Mouse (Mus musculus) frontal cortex, postnatal 25 days (tissue): ENCODE data around the gene Supt20.
A peak's percentile ranks its signal among the peaks of the same experiment; 100 is the strongest.
"Not testable (repeated sequence)": the region's sequence is repeated elsewhere in the genome, so short reads cannot be mapped to it uniquely, and the experiment has no call there.

Experiments
- DNase-seq, 2 experiments: peaks; one replicate each; pipeline ENCODE4 v3.0.0; 2022; ENCODE audit warnings: low spot score in 2 of 2

Supt20 gene

DNA sequence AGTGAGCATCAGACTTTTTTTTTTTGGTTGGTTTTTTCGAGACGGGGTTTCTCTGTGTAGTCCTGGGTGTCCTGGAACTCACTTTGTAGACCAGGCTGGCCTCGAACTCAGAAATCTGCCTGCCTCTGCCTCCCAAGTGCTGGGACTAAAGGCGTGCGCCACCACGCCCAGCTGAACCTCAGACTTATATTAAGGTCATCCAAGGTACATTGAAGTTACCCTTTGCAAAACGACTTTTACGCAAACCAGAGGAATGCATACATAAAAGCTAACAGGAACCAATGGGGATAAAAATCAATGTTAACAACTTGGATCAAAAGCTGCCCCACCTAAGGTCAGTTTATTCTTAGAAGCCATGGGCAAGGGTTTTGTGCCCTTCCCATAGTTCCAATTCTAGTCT, 11.5 kb downstream of the Supt20 start:
- not testable (repeated sequence) for DNase-seq

DNA sequence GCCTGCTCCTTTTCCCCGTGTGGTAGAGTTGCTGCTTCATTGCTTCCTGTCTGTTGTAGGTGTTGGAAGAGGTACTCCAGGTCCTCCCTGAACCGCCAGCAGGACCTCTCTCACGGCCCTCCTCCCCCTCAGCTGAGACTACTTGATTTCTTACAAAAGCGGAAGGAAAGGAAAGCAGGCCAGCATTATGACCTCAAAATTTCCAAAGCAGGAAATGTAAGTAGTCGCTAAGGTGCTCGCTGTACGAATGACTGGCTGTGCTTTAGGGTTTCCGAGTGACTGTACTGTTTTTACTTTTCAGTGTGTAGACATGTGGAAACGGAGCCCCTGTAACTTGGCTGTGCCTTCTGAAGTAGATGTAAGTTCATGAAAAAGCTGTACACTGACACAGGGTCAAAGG, 16.4 kb downstream of the Supt20 start:
- no peak for DNase-seq

DNA sequence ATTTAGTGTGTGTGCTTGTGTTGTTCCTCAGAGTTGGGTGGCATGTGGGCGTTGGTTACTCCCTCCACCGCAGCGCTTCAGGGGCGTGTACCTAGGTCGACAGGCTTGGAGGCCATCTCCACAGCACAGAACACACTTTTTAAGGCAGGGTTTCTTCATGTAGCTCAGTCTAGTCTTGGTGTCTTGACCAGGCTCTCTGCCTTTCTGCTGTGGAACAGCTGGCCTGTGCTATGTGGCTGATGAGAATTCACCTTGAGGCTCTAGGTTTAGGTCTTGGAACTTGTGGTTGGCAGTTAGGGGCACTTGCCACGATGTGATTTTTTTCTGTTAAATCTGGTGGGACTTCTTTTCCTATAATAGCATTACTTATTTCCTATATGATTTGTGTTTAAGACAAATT, 21.6 kb downstream of the Supt20 start, which contains the start of gene Gm21958:
TSS of gene Gm21958 (minus strand) at position 101 of the 400 bp plus-strand sequence.
- no peak for DNase-seq

DNA sequence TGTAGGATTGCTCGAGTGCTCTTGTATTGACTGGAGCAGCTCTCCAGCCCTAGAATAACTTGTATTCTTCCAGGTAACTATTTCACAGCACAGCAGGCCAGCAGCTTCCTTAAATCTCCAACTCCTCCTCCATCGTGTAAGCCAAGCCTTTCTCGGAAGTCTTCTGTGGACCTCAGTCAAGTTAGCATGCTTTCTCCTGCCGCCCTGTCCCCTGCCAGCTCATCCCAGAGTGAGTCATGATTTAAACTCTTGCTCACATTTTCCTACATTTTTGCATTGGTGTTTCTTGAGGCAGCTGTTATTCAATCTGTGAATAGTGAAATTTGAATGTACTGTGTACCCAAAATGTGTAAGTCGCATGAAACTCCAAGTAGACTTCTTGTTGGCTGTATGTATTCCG, 22.9 kb downstream of the Supt20 start:
- DNase-seq: no peak

DNA sequence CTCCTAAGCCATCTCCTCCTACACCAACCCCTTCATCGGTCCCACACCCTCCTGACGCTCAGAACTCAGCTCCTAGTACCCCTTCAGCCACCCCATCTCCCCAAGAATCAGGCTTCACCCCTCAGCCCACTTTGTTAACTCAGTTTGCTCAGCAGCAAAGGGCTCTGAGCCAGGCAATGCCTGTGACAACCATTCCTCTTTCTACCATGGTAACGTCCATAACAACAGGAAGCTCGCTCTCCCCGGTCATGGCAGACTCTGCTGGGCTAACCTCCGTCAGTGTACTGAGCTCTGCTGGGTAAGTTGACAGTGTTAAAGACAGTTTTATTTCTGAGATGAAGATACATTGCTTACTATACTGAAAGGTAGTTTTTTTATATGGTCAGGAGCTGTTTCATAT, 24.7 kb downstream of the Supt20 start:
- no peak for DNase-seq

DNA sequence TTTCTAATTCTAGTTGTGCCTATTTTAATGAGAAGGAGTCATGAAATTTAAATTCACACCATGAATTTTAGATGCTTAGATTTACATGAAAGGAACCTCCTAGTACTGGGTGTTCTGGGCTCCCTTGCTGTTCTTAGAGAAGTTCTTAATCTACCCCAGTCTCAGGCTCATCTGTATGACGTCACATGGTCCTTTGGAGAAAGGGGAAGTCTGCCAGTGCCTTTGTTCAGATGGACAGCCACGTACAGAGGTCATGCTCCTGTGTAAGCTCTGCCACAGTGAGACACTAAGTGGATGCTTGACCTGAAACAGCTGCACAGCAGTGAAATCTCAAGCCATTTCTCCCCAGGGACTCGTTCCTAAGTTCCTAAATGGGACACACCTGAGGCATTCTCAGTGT, 26.3 kb downstream of the Supt20 start:
- no peak for DNase-seq

DNA sequence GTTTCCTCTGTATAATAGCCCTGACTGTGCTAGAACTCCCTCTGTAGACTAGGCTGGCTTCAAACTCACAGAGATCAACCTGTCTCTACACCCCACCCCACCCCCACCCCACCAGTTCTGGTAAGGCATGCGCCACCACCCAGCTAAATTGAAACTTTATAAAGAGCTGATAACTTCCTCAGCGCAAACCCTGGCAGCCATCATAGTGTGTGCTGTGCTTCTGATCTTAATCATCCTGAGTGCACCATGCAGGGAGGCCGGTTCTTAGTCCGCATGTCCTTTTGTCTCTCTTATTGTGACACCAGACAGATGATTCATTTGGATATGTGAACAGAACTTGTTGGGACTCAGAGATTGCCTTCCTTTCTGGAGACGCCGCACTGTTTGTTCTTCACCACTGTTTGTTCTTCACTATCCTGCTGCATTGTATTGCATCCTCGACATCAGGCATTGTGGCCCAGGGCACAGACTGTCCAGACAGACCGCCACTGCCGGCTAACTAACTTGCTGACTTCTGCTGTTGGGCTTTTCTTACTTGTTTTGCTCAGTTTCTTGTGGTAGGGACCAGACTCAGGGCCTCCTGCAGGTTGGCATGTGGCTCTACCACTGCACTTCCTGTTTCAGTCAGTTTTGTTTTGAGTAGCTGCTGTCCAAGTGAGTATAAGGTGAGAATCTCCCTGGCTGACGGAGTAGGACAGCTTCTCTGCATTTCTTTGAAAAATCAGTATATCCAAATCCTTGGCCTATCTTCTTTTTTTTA, 31.3 kb downstream of the Supt20 start:
- DNase-seq: no peak

DNA sequence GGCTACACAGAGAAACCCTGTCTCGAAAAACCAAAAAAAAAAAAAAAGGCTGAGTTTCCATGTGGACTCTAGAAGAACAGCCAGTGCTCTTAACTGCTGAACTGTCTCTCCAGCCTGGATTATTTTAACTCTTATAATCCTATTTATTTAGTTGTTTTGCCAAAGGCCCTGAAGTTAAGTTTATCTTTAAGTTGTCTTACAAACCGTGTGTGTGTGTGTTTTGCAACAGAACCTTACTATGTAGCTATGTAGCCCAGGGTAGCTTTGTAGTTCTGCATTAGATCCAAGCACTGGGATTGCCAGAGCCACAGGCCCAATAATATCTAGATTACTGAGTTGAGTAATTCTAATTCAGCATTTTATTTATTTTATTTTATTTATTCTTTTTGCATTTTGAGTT, 32.7 kb downstream of the Supt20 start:
- DNase-seq: no peak

DNA sequence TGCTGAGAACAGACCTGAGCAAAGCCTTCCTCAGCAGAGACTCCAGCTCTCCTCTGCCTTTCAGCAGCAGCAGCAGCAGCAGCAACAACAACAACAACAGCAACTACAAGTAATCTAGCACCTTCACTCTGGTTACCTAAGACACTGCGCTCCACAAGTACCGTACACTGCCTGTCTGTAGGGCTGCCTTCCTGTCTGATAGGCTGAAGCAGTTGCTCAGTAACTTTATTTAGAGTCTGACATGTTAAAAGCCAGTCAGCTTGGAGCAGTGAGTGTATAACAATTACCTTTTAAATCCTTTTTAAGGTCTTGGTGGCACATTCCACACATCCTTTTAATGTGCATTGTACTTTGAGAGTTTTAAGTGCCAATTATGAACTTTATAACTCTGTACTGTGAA, 35.0 kb downstream of the Supt20 start:
- DNase-seq: no peak

DNA sequence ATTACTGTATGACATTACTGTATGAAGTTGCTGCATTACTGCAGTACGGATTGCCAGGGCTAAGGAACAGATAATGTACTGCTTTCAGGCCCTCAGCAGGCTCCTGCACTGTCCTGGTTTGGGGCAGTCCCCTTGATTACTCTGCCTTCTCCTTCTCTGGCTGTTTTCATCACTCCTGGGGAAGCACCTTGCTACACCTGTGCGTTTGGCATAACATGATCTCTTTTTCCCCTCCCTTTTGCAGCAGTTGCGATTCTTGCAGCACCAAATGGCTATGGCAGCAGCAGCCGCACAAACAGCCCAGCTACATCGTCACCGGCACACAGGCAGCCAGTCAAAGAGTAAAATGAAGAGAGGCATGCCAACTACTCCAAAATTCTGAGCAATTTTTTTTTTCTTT, 35.5 kb downstream of the Supt20 start:
- DNase-seq: no peak

DNA sequence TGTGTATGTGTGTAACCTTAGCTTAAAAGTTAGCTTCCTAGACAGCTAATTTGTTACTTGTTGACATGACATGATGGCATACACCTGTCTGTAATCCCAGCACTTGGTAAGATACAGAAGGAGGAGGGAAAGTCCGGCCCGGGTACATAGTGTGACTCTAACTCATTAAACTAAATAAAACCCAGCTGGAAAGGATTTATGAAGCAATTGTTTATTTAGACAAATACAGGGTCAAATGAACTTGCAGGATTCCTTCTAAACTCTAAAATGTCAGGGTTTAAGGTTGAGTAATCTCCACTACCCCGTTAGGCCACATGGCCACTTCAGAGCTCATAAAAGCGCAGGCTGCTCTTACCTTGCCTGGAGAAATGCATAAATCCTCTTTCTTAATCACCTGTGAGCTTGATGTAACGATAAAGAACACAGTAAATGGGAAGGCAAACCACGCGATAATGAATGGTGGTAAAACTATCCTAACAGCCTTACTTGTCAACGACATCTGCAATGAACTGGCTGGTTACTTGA, 39.1 kb downstream of the Supt20 start:
- no peak for DNase-seq

DNA sequence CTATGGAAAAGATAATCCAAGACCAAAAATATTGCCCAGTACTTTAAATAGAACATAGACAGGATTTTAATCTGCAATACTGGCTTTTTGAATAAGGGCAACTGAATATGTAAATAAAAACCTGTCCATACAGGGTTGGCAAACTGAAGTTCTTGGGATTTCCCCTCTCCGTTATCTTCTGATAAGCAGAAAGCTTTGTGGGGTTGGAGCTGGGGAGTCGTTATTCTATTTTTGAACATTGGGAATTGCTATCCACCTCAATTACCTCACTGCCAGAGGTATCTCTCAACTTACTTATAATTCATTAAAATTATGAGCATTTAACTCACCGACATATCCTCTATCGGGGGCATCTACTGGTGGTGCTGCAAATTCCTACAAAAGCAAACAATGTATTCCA, 39.8 kb downstream of the Supt20 start:
- DNase-seq: no peak

DNA sequence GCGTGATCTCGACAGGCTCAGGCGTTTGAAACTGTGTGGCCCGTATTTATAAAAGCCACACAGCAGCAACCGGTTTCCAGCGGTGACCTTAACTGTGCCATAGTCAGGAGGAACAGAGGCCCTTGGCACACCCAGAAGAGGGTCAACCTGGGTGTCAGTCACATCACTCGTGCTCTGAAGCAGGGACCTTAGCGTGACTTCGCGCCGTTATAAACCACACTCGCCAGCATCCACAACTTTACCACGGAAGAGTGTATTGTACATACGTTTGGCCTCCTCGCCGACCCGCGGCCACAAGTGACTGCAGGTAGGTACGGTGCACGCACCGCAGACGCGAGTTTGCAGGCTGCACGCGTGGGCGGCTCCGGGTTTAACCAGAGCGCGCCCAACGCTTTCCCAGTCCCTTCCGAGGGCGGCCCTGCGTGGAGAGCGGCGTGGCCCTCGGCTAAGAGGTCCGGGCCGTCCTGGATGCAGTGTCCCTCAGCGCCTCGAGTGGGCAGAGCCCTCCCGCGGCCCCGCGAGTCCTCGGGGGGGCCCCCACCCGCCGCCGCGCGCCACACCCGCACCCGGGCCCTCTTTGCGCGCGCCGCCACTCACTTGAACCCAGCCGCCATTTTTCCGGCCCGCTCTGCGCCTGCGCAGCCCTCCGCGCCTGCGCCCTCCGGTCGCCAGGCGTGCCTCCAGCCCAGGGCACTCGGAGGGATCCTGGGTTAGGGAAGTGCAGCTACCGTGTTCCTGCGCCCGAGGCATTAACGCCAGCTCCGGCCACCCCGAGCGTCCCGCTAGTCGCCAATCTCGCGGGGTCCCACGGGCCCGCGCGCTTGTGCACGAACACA, 42.0 kb downstream of the Supt20 start:
- DNase-seq: peak; percentile 81 to 86

DNA sequence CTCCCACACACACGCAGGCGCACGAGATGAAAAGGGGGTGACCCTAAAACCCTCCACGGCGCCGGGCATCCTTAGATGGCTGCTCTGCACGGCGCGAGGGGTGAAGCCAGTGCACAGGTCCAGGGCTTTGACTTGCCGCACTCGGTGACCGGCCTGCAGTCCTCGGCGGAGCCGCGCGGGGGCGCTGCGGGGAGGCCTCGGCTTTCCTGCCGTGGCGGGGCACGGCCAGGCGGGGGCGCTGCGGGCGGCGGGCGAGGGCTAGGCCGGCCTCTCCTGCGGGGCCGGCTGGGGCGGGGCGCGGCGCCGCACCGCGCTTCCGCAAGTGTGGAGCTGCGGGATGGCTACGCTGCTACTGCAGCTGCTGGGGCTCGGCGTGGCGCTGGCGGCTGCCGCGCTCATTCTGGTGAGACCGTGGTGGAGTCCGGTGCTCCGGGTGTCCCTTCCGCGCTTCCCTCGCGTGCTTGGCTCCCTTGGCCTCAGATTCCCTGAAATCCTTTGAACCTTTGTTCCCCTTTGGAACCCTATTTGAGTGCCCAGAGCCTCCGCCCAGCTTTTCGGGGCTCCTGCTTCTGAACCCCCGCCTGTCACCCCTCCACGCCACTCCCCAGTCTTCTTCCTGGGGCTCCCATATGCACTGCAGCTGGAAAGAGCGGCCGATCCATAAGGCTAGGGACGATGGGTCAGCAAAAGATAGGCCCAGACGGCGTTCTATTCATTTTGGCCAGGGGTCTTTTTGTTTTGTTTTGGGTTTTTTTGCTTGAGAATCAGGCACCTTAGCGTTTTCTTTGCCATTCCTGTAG, 42.8 kb downstream of the Supt20 start, which contains the start of the genes Exosc8 and Alg5:
TSS of gene Exosc8 (minus strand) at position 147 of the 800 bp plus-strand sequence.
TSS of gene Alg5 (plus strand) at position 293 of the 800 bp plus-strand sequence.
- peak; percentile 91 for DNase-seq

DNA sequence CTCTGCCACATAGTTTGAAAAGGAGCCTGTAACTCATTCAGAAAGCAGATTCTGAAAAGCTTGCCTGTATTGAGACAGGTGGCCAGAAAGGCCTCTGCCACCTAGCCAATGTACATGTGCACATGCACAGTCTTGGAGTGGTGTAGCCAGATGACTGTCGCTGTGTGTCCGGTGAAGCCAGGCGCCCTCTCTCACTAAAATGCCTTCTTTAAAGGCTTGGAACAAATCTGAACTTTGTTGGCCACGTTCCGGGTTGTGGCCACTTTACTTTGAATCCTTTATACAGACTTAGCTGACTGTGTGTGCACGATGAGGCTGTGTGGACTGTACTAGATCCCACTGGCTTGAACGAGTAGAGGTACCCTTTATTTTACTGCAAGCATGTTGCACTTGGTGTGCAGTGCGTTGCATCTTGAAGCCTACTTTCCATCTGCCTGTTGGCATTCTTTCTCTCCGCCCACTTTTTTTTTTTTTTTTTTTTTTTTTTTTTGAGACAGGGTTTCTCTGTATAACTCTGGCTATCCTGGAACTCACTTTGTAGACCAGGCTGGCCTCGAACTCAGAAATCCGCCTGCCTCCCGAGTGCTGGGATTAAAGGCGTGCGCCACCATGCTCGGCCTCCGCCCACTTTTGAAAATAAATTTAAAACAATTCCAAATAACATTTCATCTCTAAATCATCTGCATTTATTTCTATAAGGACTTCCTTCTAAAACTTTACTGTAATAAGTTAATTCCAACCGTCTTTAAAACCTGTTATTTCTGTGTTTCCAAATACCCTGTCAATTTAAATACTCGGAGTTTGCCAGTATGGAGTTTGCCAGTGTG, 43.7 kb downstream of the Supt20 start:
- DNase-seq: no peak

DNA sequence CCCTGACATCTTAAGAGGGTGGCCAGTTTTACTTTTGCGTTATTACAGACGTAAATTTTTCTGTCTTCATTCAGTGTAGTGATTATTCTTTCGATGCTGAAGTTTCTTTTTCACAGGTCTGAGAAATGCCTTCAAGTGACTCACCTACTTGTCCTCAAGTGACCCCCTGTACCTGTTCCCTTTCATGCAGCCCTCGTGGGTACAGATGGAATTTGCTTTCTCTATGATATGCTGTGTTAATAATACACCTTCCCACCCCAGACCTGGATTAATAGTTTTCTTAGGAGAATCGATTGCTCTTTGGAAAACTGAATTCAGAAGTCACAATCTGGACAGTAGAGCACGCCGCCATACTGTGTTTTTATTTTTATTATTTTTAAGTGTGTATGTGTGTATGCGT, 44.7 kb downstream of the Supt20 start:
- no peak for DNase-seq

DNA sequence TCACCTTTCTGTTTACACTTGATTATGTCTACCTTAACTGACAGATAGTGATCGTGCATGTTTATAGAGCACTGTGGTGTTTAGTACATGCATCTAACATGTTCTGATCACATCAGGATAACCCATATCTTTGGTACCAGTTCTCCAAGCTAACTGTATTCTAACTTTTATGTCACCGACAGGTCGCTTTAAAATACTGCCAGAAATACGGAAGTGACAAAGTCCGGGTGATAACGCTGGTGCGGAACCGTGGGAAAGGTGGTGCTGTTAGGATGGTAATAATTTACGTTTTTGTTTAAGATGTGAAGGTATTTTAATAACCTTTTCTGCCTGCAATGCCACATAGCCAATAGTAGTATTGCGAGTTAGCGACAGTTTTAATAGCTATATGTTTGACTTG, 49.4 kb downstream of the Supt20 start:
- no peak for DNase-seq

DNA sequence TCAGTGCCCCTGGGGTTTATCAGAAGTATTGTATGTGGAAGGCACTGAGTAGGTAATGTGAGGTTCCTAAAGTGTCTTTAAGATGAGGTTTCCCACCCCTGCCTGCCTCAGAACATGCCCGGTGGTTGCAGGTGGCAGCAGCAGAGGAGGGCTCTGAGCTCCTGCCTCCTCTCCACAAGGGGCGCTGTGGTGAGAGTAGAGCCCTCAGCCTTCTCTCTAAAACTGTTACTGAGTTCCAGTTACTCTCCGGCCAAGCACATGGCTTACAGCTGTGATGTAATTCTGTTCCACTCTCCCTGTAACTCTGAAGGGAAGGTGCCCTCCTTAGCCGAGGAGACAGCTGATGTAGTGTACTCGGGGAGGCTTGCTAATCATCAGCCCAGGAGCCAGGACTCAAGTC, 53.2 kb downstream of the Supt20 start:
- no peak for DNase-seq

DNA sequence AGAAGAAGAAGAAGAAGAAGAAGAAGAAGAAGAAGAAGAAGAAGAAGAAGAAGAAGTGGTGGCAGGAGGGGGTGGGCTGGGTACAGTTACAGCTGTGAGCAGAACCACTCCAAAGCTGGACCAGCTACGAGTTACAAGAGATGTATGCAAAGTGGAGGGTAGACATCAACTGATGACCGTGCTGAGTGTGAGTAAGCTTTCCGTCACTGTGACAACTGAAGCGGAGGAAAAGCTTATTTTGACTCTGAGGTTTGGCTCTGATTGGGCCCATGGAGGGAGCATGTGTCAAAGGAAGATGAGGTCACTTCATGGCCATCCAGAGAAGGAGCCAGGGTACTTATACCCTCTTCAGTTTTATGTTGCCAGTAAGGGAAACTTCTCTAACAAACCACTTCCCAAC, 60.8 kb downstream of the Supt20 start:
- no peak for DNase-seq

DNA sequence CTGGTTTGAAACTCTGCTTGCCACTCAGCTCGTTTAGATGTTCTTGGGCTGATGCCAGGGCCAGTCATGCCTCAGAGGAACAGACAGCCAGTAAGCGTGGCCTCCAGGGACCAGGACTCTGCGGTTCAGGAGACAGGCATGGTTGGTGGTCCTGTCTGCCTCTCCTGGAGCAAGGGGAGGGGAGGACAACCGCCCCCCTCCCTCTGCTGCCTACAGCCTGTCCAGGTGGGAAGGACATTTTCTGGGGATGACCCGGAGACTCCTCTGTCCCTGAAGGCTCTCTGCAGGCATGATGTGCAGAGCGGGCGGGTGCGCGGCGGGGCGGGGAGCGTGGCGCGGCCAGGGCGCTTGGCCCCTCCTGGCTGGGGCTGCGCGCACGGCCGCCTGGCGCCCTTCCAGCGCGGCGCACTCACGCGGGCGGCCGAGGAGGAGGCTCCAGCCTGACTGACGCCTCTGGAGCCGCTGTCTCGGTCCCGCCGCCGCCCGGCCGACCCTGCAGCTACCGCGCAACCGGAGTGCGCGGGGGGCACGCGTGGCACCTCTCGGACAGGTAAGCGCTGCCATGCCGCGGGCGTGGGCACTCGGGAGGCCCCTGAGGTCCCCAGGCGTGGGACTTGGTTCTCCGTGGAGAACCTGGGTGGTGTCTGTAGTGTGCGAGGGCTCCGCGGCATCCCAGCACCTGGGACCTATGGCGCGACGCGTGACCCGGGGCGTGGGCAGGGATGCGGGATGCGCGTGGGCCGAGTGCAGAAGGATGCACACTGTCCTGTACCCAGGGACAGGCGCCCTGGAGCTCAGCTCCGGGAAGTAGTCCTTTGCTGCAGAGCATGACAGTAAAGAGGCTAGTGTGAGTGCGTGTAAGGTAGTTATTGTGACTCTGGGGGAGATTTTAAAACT, 62.8 kb downstream of the Supt20 start, which contains the start of gene Smad9:
TSS of gene Smad9 (plus strand) at position 438 of the 897 bp plus-strand sequence.
- peak; percentile 41 to 55 for DNase-seq
